ENCODE assay signal across 9 mouse cellular contexts in genomic region chr2:181520936-181521227, GRCm38 (mm10). TPM values are rescaled to one million over a fixed set of nuclear protein-coding genes. Genes with fewer than 3 reads are reported as not detected.
DNase-seq lines count a peak whose midpoint lies in the region; ATAC-seq and TF ChIP-seq lines count a peak whose summit lies in the region.
"Had no signal": no experiment of that assay in that cellular context is flagged by ENCODE, and none has a peak within 500 bp of the region (broad histone marks: within the 10 kb centered on the region; RNA-seq: fewer than 3 reads in every experiment).

No protein-coding gene starts in this region.

- under 1% methylated on average over 17 of the region's 17 CpGs for WGBS in kidney, embryonic 16.5 days
- WGBS in hindbrain, embryonic 16.5 days = under 1% methylated on average over 17 of the region's 17 CpGs
- under 1% methylated on average over 17 of the region's 17 CpGs for WGBS in midbrain, embryonic 16.5 days

- peaks cover 20% of the 10 kb centered on the region for H3K36me3 ChIP-seq in kidney, embryonic 16.5 days (ENCODE audit: insufficient read depth, low read length)
- peaks cover 10% of the 10 kb centered on the region for H3K36me3 ChIP-seq in hindbrain, embryonic 16.5 days (ENCODE audit: control insufficient read depth, insufficient read depth, low read length)
- peaks cover 16% of the 10 kb centered on the region for H3K36me3 ChIP-seq in midbrain, embryonic 16.5 days (ENCODE audit: control insufficient read depth, insufficient read depth, low read length)

- DNase-seq in kidney, postnatal 4 days = no peak
- no peak for DNase-seq in right cerebral cortex, postnatal 25 days
- DNase-seq in thymus, postnatal 0 days (ENCODE audit: low spot score) = no peak
- DNase-seq in gastrocnemius, adult 8-10 months (ENCODE audit: low spot score in 2 of 2) = no peak

- no peak for TF ChIP-seq CTCF in cortical plate, adult 2 months (IDR thresholded peaks at IDR 0.05; ENCODE audit: extremely low read depth, insufficient read depth, low read length)

- TF ChIP-seq POLR2A in cortical plate, adult 2 months (IDR thresholded peaks at IDR 0.05; ENCODE audit: extremely low read depth, insufficient read depth, low read length) = no peak

- H3K9ac ChIP-seq in kidney, embryonic 16.5 days (replicated peaks; ENCODE audit: low read length) = peak overlapping the region; percentile 89
- H3K9ac ChIP-seq in hindbrain, embryonic 16.5 days (ENCODE audit: low read depth, low read length) = peak overlapping the region; percentile 91
- peak overlapping the region; percentile 85 for H3K9ac ChIP-seq in midbrain, embryonic 16.5 days (ENCODE audit: low read depth, low read length)

- peak overlapping the region; percentile 85 for H3K4me3 ChIP-seq in kidney, embryonic 16.5 days (ENCODE audit: low read length)
- H3K4me3 ChIP-seq in cortical plate, adult 2 months (ENCODE audit: insufficient read depth, low read length) = peak overlapping the region; percentile 51
- H3K4me3 ChIP-seq in hindbrain, embryonic 16.5 days (ENCODE audit: low read length) = peak overlapping the region; percentile 62
- H3K4me3 ChIP-seq in midbrain, embryonic 16.5 days (ENCODE audit: low read depth, low read length) = peak overlapping the region; percentile 81

- no peak for ATAC-seq in kidney, embryonic 16.5 days (ENCODE audit: low FRiP score, low TSS enrichment)
- no peak for ATAC-seq in hindbrain, embryonic 16.5 days
- ATAC-seq in midbrain, embryonic 16.5 days = no peak

- H3K4me2 ChIP-seq in kidney, embryonic 16.5 days (replicated peaks; ENCODE audit: low read depth, low read length) = peak overlapping the region; percentile 79
- peak overlapping the region; percentile 79 for H3K4me2 ChIP-seq in hindbrain, embryonic 16.5 days (ENCODE audit: low read length)
- peak overlapping the region; percentile 73 for H3K4me2 ChIP-seq in midbrain, embryonic 16.5 days (ENCODE audit: low read length)

- H3K9me3 ChIP-seq in kidney, embryonic 16.5 days (ENCODE audit: low read length) = no peaks in the 10 kb centered on the region
- H3K9me3 ChIP-seq in hindbrain, embryonic 16.5 days (ENCODE audit: control insufficient read depth, low read length) = no peaks in the 10 kb centered on the region
- no peaks in the 10 kb centered on the region for H3K9me3 ChIP-seq in midbrain, embryonic 16.5 days (replicated peaks; ENCODE audit: control insufficient read depth, low read length, poor library complexity, severe bottlenecking)

- peaks cover 25% of the 10 kb centered on the region for H3K4me1 ChIP-seq in kidney, embryonic 16.5 days (ENCODE audit: insufficient read depth, low read length)
- H3K4me1 ChIP-seq in cortical plate, adult 2 months (ENCODE audit: control insufficient read depth, insufficient read depth, low read length) = peaks cover 7% of the 10 kb centered on the region
- H3K4me1 ChIP-seq in hindbrain, embryonic 16.5 days (ENCODE audit: control insufficient read depth, insufficient read depth, low read depth, low read length) = peaks cover 22% of the 10 kb centered on the region
- H3K4me1 ChIP-seq in midbrain, embryonic 16.5 days (ENCODE audit: control insufficient read depth, insufficient read depth, low read length) = peaks cover 32% of the 10 kb centered on the region

- no peaks in the 10 kb centered on the region for H3K27me3 ChIP-seq in kidney, embryonic 16.5 days (ENCODE audit: insufficient read depth, low read length)
- H3K27me3 ChIP-seq in hindbrain, embryonic 16.5 days (replicated peaks; ENCODE audit: control insufficient read depth, insufficient read depth, low read length) = no peaks in the 10 kb centered on the region
- H3K27me3 ChIP-seq in midbrain, embryonic 16.5 days (ENCODE audit: control insufficient read depth, insufficient read depth, low read depth, low read length) = no peaks in the 10 kb centered on the region

- peak overlapping the region; percentile 98 for H3K27ac ChIP-seq in kidney, embryonic 16.5 days (ENCODE audit: low read length)
- H3K27ac ChIP-seq in cortical plate, adult 2 months (ENCODE audit: insufficient read depth, low read length) = peak overlapping the region; percentile 91
- H3K27ac ChIP-seq in hindbrain, embryonic 16.5 days (ENCODE audit: low read depth, low read length) = peak overlapping the region; percentile 96
- peak overlapping the region; percentile 95 for H3K27ac ChIP-seq in midbrain, embryonic 16.5 days (ENCODE audit: low read length)

RNA-seq across cellular contexts. Expression of gene Dnajc5, which starts 0.6 kb away (rescaled TPM):
- polyA plus RNA-seq in kidney, embryonic 16.5 days (2015; fragmentation: Nextera tagmentation; extraction: Ambion mirVana) = 91.7 and 100 TPM in 2 replicates
- polyA plus RNA-seq in cortical plate, adult 2 months (2012; rRNA removed) = 167 and 177 TPM in 2 replicates
- 284 and 286 TPM in 2 replicates for polyA plus RNA-seq in hindbrain, embryonic 16.5 days (2015; fragmentation: Nextera tagmentation; extraction: Ambion mirVana)
- polyA plus RNA-seq in midbrain, embryonic 16.5 days (2015; fragmentation: Nextera tagmentation; extraction: Ambion mirVana) = 291 and 302 TPM in 2 replicates
- 76.1 and 86.7 TPM in 2 replicates for polyA plus RNA-seq in thymus, postnatal 0 days (2015; fragmentation: Nextera tagmentation; extraction: Ambion mirVana)
- 10 to 100 TPM; 43.4 to 50.3 (median 44.1) TPM for total RNA-seq in gastrocnemius, adult 8-10 months (2022)

RNA-seq across cellular contexts. Expression of gene Tpd52l2, which starts 23.9 kb away (rescaled TPM):
- 168 and 172 TPM in 2 replicates for polyA plus RNA-seq in kidney, embryonic 16.5 days (2015; fragmentation: Nextera tagmentation; extraction: Ambion mirVana)
- polyA plus RNA-seq in cortical plate, adult 2 months (2012; rRNA removed) = 112 and 120 TPM in 2 replicates
- polyA plus RNA-seq in hindbrain, embryonic 16.5 days (2015; fragmentation: Nextera tagmentation; extraction: Ambion mirVana) = 121 and 126 TPM in 2 replicates
- 105 and 109 TPM in 2 replicates for polyA plus RNA-seq in midbrain, embryonic 16.5 days (2015; fragmentation: Nextera tagmentation; extraction: Ambion mirVana)
- polyA plus RNA-seq in thymus, postnatal 0 days (2015; fragmentation: Nextera tagmentation; extraction: Ambion mirVana) = 118 and 124 TPM in 2 replicates
- total RNA-seq in gastrocnemius, adult 8-10 months (2022) = 10 to 100 TPM; 43.7 to 49.1 (median 45.8) TPM

RNA-seq across cellular contexts. Expression of gene Abhd16b, which starts 27.9 kb away (rescaled TPM):
- polyA plus RNA-seq in kidney, embryonic 16.5 days (2015; fragmentation: Nextera tagmentation; extraction: Ambion mirVana) = 0.15 and 0.20 TPM in 2 replicates
- polyA plus RNA-seq in cortical plate, adult 2 months (2012; rRNA removed) = not detected in 2 replicates
- 0.09 TPM in 1 of 2 replicates, not detected in the other for polyA plus RNA-seq in hindbrain, embryonic 16.5 days (2015; fragmentation: Nextera tagmentation; extraction: Ambion mirVana)
- polyA plus RNA-seq in midbrain, embryonic 16.5 days (2015; fragmentation: Nextera tagmentation; extraction: Ambion mirVana) = not detected in 2 replicates
- 0.14 TPM in 1 of 2 replicates, not detected in the other for polyA plus RNA-seq in thymus, postnatal 0 days (2015; fragmentation: Nextera tagmentation; extraction: Ambion mirVana)
- total RNA-seq in gastrocnemius, adult 8-10 months (2022) = not detected
- total RNA-seq: hematopoietic stem cell, adult 5-6 weeks had no signal
